In genomic region chr14:21830876-21831767, GRCm38 (mm10) we compare ENCODE assay signal across 8 mouse cellular contexts. TPM values are rescaled to one million over a fixed set of nuclear protein-coding genes. Genes with fewer than 3 reads are reported as not detected.
DNase-seq lines count a peak whose midpoint lies in the region; ATAC-seq and TF ChIP-seq lines count a peak whose summit lies in the region.

No protein-coding gene starts in this region.

- peak; percentile 97 for DNase-seq in MEL (ENCODE audit: low read depth, low spot score)
- peak; percentile 96 to 98 for DNase-seq in cerebellum, adult 18-20 months
- peak; percentile 96 to 99 for DNase-seq in heart, postnatal 36 days
- peak; percentile 95 to 96 for DNase-seq in layer of hippocampus, adult 2 months (ENCODE audit: low spot score in 2 of 2)
- DNase-seq in lung, adult 2 months, result peak; percentile 98
- peak; percentile 98 for DNase-seq in testis, postnatal 10 days (ENCODE audit: low spot score)

- no peak for TF ChIP-seq RAD21 in MEL (IDR thresholded peaks at IDR 0.05; ENCODE audit: low read depth, low read length)

- H3K9me3 ChIP-seq in MEL (replicated peaks; ENCODE audit: insufficient read depth, low read length), result no peaks in the 10 kb centered on the region
- H3K9me3 ChIP-seq in forebrain, embryonic 16.5 days (ENCODE audit: control insufficient read depth, low read length), result no peaks in the 10 kb centered on the region
- H3K9me3 ChIP-seq in neural tube, embryonic 15.5 days (replicated peaks), result no peaks in the 10 kb centered on the region

- H3K79me2 ChIP-seq in MEL (ENCODE audit: control insufficient read depth, insufficient read depth, low read length, poor library complexity), result peaks cover 42% of the 10 kb centered on the region

- no peak for TF ChIP-seq EP300 in MEL (IDR thresholded peaks at IDR 0.05; ENCODE audit: low read depth in 1 of 2, low read length in 2 of 2)

- H3K4me3 ChIP-seq in MEL (ENCODE audit: control insufficient read depth in 1 of 2, insufficient read depth in 1 of 2, low read depth in 2 of 2, low read length in 2 of 2), result peak overlapping the region; percentile 95 to 99
- H3K4me3 ChIP-seq in forebrain, embryonic 16.5 days (replicated peaks; ENCODE audit: low read length), result peak overlapping the region; percentile 87
- H3K4me3 ChIP-seq in layer of hippocampus, adult 2 months, result peak overlapping the region; percentile 100
- H3K4me3 ChIP-seq in lung, adult 2 months (replicated peaks; ENCODE audit: extremely low read depth, low read depth, low read length), result peak overlapping the region; percentile 100
- peak overlapping the region; percentile 100 for H3K4me3 ChIP-seq in neural tube, embryonic 15.5 days (replicated peaks)

- peak overlapping the region; percentile 95 for H3K4me2 ChIP-seq in forebrain, embryonic 16.5 days (ENCODE audit: low read length)
- H3K4me2 ChIP-seq in neural tube, embryonic 15.5 days, result peak overlapping the region; percentile 86

- TF ChIP-seq POLR2A in MEL (IDR thresholded peaks at IDR 0.05; ENCODE audit: control insufficient read depth in 1 of 2, insufficient read depth in 1 of 2, low read depth in 1 of 2, low read length in 2 of 2, poor library complexity in 1 of 2), result peak; percentile 67 to 96
- TF ChIP-seq POLR2A in lung, adult 2 months (IDR thresholded peaks at IDR 0.05; ENCODE audit: borderline replicate concordance, extremely low read depth, low read depth, low read length), result peak; percentile 93; the same call in 1 of the 2 replicates

- no peak; a peak in 1 of 6 replicates for TF ChIP-seq CTCF in MEL (IDR thresholded peaks at IDR 0.05 in 2 of 3, conservative IDR thresholded peaks at IDR 0.05 in 1 of 3; ENCODE audit: control insufficient read depth in 1 of 3, insufficient read depth in 1 of 3, low read depth in 2 of 3, low read length in 3 of 3, poor library complexity in 1 of 3, severe bottlenecking in 1 of 3)
- peak; percentile 28 for TF ChIP-seq CTCF in layer of hippocampus, adult 2 months (conservative IDR thresholded peaks at IDR 0.05)
- no peak for TF ChIP-seq CTCF in lung, adult 2 months (IDR thresholded peaks at IDR 0.05; ENCODE audit: insufficient read depth, low read length)

- peaks cover 23 to 35% of the 10 kb centered on the region in 2 experiments for H3K36me3 ChIP-seq in MEL (ENCODE audit: control insufficient read depth in 1 of 2, insufficient read depth in 2 of 2, low read length in 2 of 2)
- 0 out of 2 replicates have a peak, but pooled peaks cover 5% of the 10 kb centered on the region for H3K36me3 ChIP-seq in forebrain, embryonic 16.5 days (ENCODE audit: control insufficient read depth, insufficient read depth)
- peaks cover 16% of the 10 kb centered on the region; the same call in 1 of the 2 replicates for H3K36me3 ChIP-seq in neural tube, embryonic 15.5 days

- WGBS in forebrain, embryonic 16.5 days, result under 1% methylated on average over 70 of the region's 73 CpGs
- under 1% methylated on average over 71 of the region's 73 CpGs for WGBS in lung, adult 2 months
- WGBS in neural tube, embryonic 15.5 days, result under 1% methylated on average over 73 of the region's 73 CpGs

- peak overlapping the region; percentile 90 for H3K27ac ChIP-seq in MEL (ENCODE audit: control insufficient read depth, low read depth, low read length)
- peak overlapping the region; percentile 87 for H3K27ac ChIP-seq in forebrain, embryonic 16.5 days (ENCODE audit: low read length)
- H3K27ac ChIP-seq in layer of hippocampus, adult 2 months, result peak overlapping the region; percentile 100
- peak overlapping the region; percentile 97 for H3K27ac ChIP-seq in neural tube, embryonic 15.5 days (replicated peaks)

- peak overlapping the region; percentile 92 for H3K9ac ChIP-seq in MEL (ENCODE audit: control insufficient read depth, low read depth, low read length, poor library complexity, severe bottlenecking)
- H3K9ac ChIP-seq in forebrain, embryonic 16.5 days (replicated peaks; ENCODE audit: low read depth, low read length), result peak overlapping the region; percentile 91
- H3K9ac ChIP-seq in neural tube, embryonic 15.5 days (replicated peaks), result peak overlapping the region; percentile 93

- peaks cover 10 to 19% of the 10 kb centered on the region in 2 experiments for H3K4me1 ChIP-seq in MEL (ENCODE audit: control insufficient read depth in 1 of 2, insufficient read depth in 2 of 2, low read length in 2 of 2)
- H3K4me1 ChIP-seq in forebrain, embryonic 16.5 days (replicated peaks; ENCODE audit: control insufficient read depth, insufficient read depth, low read length), result peaks cover 21% of the 10 kb centered on the region
- H3K4me1 ChIP-seq in lung, adult 2 months (ENCODE audit: control insufficient read depth, insufficient read depth, low read length), result peaks cover 12% of the 10 kb centered on the region
- peaks cover 30% of the 10 kb centered on the region for H3K4me1 ChIP-seq in neural tube, embryonic 15.5 days

- no peaks in the 10 kb centered on the region for H3K27me3 ChIP-seq in MEL (ENCODE audit: control insufficient read depth in 1 of 2, insufficient read depth in 2 of 2, low read length in 2 of 2)
- no peaks in the 10 kb centered on the region for H3K27me3 ChIP-seq in forebrain, embryonic 16.5 days (replicated peaks; ENCODE audit: control insufficient read depth, insufficient read depth, low read length)
- H3K27me3 ChIP-seq in neural tube, embryonic 15.5 days (replicated peaks), result no peaks in the 10 kb centered on the region

- intact Hi-C loops in heart, postnatal 36 days (cut with DNase I), result no loop called here

- peak; percentile 98 for ATAC-seq in forebrain, embryonic 16.5 days
- peak; percentile 98 for ATAC-seq in neural tube, embryonic 15.5 days (ENCODE audit: low FRiP score)

TF ChIP-seq in MEL, 35 proteins besides CTCF, POLR2A, EP300 and RAD21 (continues in another document):
- TF ChIP-seq MAFK (IDR thresholded peaks at IDR 0.05; ENCODE audit: borderline replicate concordance, low read depth, low read length), result no peak
- peak; percentile 38; the same call in 1 of the 2 replicates for TF ChIP-seq KAT2A (conservative IDR thresholded peaks at IDR 0.05; ENCODE audit: low read depth, low read length)
- peak; percentile 80; the same call in 1 of the 2 replicates for TF ChIP-seq ZMIZ1 (IDR thresholded peaks at IDR 0.05; ENCODE audit: low read depth, low read length)
- no peak for TF ChIP-seq MYB (IDR thresholded peaks at IDR 0.05; ENCODE audit: low read depth, low read length)
- no peak for TF ChIP-seq GATA1 (IDR thresholded peaks at IDR 0.05; ENCODE audit: low read depth, low read length)
- TF ChIP-seq MAZ (IDR thresholded peaks at IDR 0.05; ENCODE audit: low read depth, low read length), result no peak; the same call in 1 of the 2 replicates
- TF ChIP-seq MEF2A (IDR thresholded peaks at IDR 0.05; ENCODE audit: extremely low read depth, insufficient replicate concordance, low read depth, low read length, poor library complexity, severe bottlenecking), result no peak
- TF ChIP-seq RCOR1 (IDR thresholded peaks at IDR 0.05; ENCODE audit: low read depth, low read length), result no peak
- TF ChIP-seq TAL1 (IDR thresholded peaks at IDR 0.05; ENCODE audit: low read length), result no peak
- peak; percentile 95 for TF ChIP-seq BHLHE40 (IDR thresholded peaks at IDR 0.05; ENCODE audit: borderline replicate concordance, low read depth, low read length)
- TF ChIP-seq MAX (IDR thresholded peaks at IDR 0.05; ENCODE audit: low read length), result peak; percentile 99
- TF ChIP-seq POLR2AphosphoS5 (IDR thresholded peaks at IDR 0.05; ENCODE audit: borderline replicate concordance, low read depth, low read length), result no peak
- TF ChIP-seq TCF12 (IDR thresholded peaks at IDR 0.05; ENCODE audit: low read depth, low read length), result no peak
- peak; percentile 91 for TF ChIP-seq POLR2AphosphoS2 (IDR thresholded peaks at IDR 0.05; ENCODE audit: low read length)
- peak; percentile 56 to 84; a peak in 3 of 4 replicates for TF ChIP-seq USF2 (IDR thresholded peaks at IDR 0.05; ENCODE audit: borderline replicate concordance in 1 of 2, insufficient read depth in 1 of 2, low read depth in 1 of 2, low read length in 2 of 2)
- TF ChIP-seq GABPA (IDR thresholded peaks at IDR 0.05; ENCODE audit: low read depth, low read length), result no peak
- peak; percentile 80 for TF ChIP-seq NELFE (IDR thresholded peaks at IDR 0.05; ENCODE audit: low read depth, low read length)
- peak; percentile 64 for TF ChIP-seq SIN3A (IDR thresholded peaks at IDR 0.05; ENCODE audit: low read length)
- no peak for TF ChIP-seq E2F4 (IDR thresholded peaks at IDR 0.05; ENCODE audit: borderline replicate concordance, low read depth, low read length)
- TF ChIP-seq ELF1 (IDR thresholded peaks at IDR 0.05; ENCODE audit: low read depth, low read length), result no peak
- TF ChIP-seq ZNF384 (IDR thresholded peaks at IDR 0.05; ENCODE audit: low read depth, low read length), result no peak
- TF ChIP-seq ZC3H11A (IDR thresholded peaks at IDR 0.05; ENCODE audit: low read depth, low read length), result no peak
- no peak for TF ChIP-seq CHD2 (IDR thresholded peaks at IDR 0.05; ENCODE audit: low read length)
- TF ChIP-seq ZKSCAN1 (IDR thresholded peaks at IDR 0.05; ENCODE audit: low read depth, low read length), result no peak
- TF ChIP-seq MXI1 (IDR thresholded peaks at IDR 0.05; ENCODE audit: low read depth, low read length), result peak; percentile 69
- peak; percentile 63 for TF ChIP-seq NRF1 (IDR thresholded peaks at IDR 0.05; ENCODE audit: insufficient read depth, low read depth, low read length, poor library complexity, severe bottlenecking)

RNA-seq across cellular contexts. Expression of gene Vdac2, which starts 6.1 kb away (rescaled TPM):
- total RNA-seq in MEL (2012; rRNA removed), result 247 and 248 TPM in 2 replicates
- polyA plus RNA-seq in MEL (2012; ENCODE audit: insufficient read depth in 1 of 2, insufficient read length in 2 of 2, low read depth in 1 of 2, low replicate concordance in 2 of 2, missing spikeins in 1 of 2), result 100 to 1,000 TPM in 1 of 2 experiments, 10 to 100 TPM in 1; 74.9 to 327 TPM
- 249 and 260 TPM in 2 replicates for polyA plus RNA-seq in forebrain, embryonic 16.5 days (2015; fragmentation: Nextera tagmentation; extraction: Ambion mirVana)
- 100 to 1,000 TPM; 491 to 519 TPM for total RNA-seq in heart, postnatal 36 days (2021)
- 100 to 1,000 TPM; 223 to 230 TPM for total RNA-seq in layer of hippocampus, adult 2 months (2021)
- polyA plus RNA-seq in lung, adult 2 months (2012; rRNA removed), result 95.7 and 96.6 TPM in 2 replicates
- polyA plus RNA-seq in neural tube, embryonic 15.5 days (2015; fragmentation: Nextera tagmentation; extraction: Ambion mirVana), result 299 and 307 TPM in 2 replicates

RNA-seq across cellular contexts. Expression of gene Comtd1, which starts 17.7 kb away (rescaled TPM):
- total RNA-seq in MEL (2012; rRNA removed), result 31.1 and 36.4 TPM in 2 replicates
- 10 to 100 TPM in 1 of 2 experiments, not detected in 1; 35.7 TPM for polyA plus RNA-seq in MEL (2012; ENCODE audit: insufficient read depth in 1 of 2, insufficient read length in 2 of 2, low read depth in 1 of 2, low replicate concordance in 2 of 2, missing spikeins in 1 of 2)
- polyA plus RNA-seq in forebrain, embryonic 16.5 days (2015; fragmentation: Nextera tagmentation; extraction: Ambion mirVana), result 28.1 and 34.9 TPM in 2 replicates
- 1 to 10 TPM; 8.5 to 8.8 TPM for total RNA-seq in heart, postnatal 36 days (2021)
- 10 to 100 TPM; 25.4 to 27.5 TPM for total RNA-seq in layer of hippocampus, adult 2 months (2021)
- 12.7 and 13.9 TPM in 2 replicates for polyA plus RNA-seq in lung, adult 2 months (2012; rRNA removed)
- 52.8 and 59.0 TPM in 2 replicates for polyA plus RNA-seq in neural tube, embryonic 15.5 days (2015; fragmentation: Nextera tagmentation; extraction: Ambion mirVana)

Comparison
In these comparisons a context has a peak if more than half of its experiments do, and no peak if none do; other contexts are left out.
1. Peak in every context shown above with its lines: DNase-seq, ATAC-seq, H3K4me3 ChIP-seq and H3K27ac ChIP-seq.